Mouse (Mus musculus) MEL (cell line): ENCODE measurements at regions not wholly inside any gene's neighbourhood (a gene's known extent, or its start where the extent isn't known, plus 50 kb on each side); places are given as distances from the start of the nearest gene placed in this dataset.

ENCODE experiments used
- DNase-seq: peaks from one replicate; pipeline ENCODE4 v3.0.0; 2011; ENCODE audit warnings: low read depth, low spot score
- H3K27ac ChIP-seq: 2 replicates; pipeline ENCODE4 v1.5.1; 2012; ENCODE audit warnings: low read depth, mild to moderate bottlenecking, control low read depth, low read length, moderate library complexity; ENCODE audit not compliant: control insufficient read depth
- H3K27me3 ChIP-seq, 2 experiments: fragments of 150-350 bp in 1 of 2; sonication (generic) in 1 of 2; 2 replicates each; pipeline ENCODE4 v1.6.1; 2012; ENCODE audit warnings: low read length in 2 of 2, mild to moderate bottlenecking in 2 of 2, improper control_type of control experiment in 1 of 2, moderate library complexity in 1 of 2; ENCODE audit not compliant: insufficient read depth in 2 of 2, control insufficient read depth in 1 of 2
- H3K36me3 ChIP-seq, 2 experiments: 2 replicates each; pipeline ENCODE4 v1.6.1; 2012 to 2014; ENCODE audit warnings: low read length in 2 of 2, improper control_type of control experiment in 1 of 2, inconsistent platforms in 1 of 2, mild to moderate bottlenecking in 1 of 2; ENCODE audit not compliant: insufficient read depth in 2 of 2, control insufficient read depth in 1 of 2
- H3K4me1 ChIP-seq, 2 experiments: fragments of 150-350 bp in 1 of 2; sonication (generic) in 1 of 2; 2 replicates each; pipeline ENCODE4 v1.6.1; 2012; ENCODE audit warnings: low read length in 2 of 2, improper control_type of control experiment in 1 of 2, mild to moderate bottlenecking in 1 of 2; ENCODE audit not compliant: insufficient read depth in 2 of 2, control insufficient read depth in 1 of 2
- H3K4me3 ChIP-seq, 2 experiments: fragments of 150-350 bp in 1 of 2; sonication (generic) in 1 of 2; 2 replicates each; pipeline ENCODE4 v1.5.1; 2012; ENCODE audit warnings: low read depth in 2 of 2, low read length in 2 of 2, mild to moderate bottlenecking in 2 of 2, moderate library complexity in 2 of 2, control low read depth in 1 of 2, improper control_type of control experiment in 1 of 2; ENCODE audit not compliant: control insufficient read depth in 1 of 2, insufficient read depth in 1 of 2
- H3K79me2 ChIP-seq: 2 replicates; pipeline ENCODE4 v1.6.1; 2012; ENCODE audit warnings: mild to moderate bottlenecking, low read length, moderate library complexity; ENCODE audit not compliant: control insufficient read depth, poor library complexity, insufficient read depth
- H3K9ac ChIP-seq: 2 replicates; pipeline ENCODE4 v1.6.1; 2012; ENCODE audit warnings: low read depth, mild to moderate bottlenecking, control low read depth, low read length, moderate library complexity; ENCODE audit not compliant: control insufficient read depth, poor library complexity, severe bottlenecking
- H3K9me3 ChIP-seq: fragments of 150-350 bp; sonication (generic); replicated peaks from 2 replicates; pipeline ENCODE4 v1.6.1; 2012; ENCODE audit warnings: mild to moderate bottlenecking, low read length, improper control_type of control experiment, moderate library complexity; ENCODE audit not compliant: insufficient read depth
- BHLHE40 ChIP-seq: IDR thresholded peaks from 2 replicates; pipeline ENCODE4 v1.6.1; 2012; ENCODE audit warnings: low read depth, mild to moderate bottlenecking, inconsistent platforms, low read length, improper control_type of control experiment, borderline replicate concordance
- CTCF ChIP-seq, 3 experiments: IDR thresholded peaks in 2 of 3; conservative IDR thresholded peaks in 1 of 3; 2 replicates each; pipeline ENCODE4 v1.5.1; 2011 to 2012; ENCODE audit warnings: low read length in 3 of 3, low read depth in 2 of 3, mild to moderate bottlenecking in 2 of 3, improper control_type of control experiment in 1 of 3, inconsistent platforms in 1 of 3, mixed read lengths in 1 of 3, moderate library complexity in 1 of 3; ENCODE audit not compliant: control insufficient read depth in 1 of 3, insufficient read depth in 1 of 3, poor library complexity in 1 of 3, severe bottlenecking in 1 of 3
- ELF1 ChIP-seq: IDR thresholded peaks from 2 replicates; pipeline ENCODE4 v1.6.1; 2014; ENCODE audit warnings: low read depth, mild to moderate bottlenecking, inconsistent platforms, low read length, improper control_type of control experiment, moderate library complexity
- ETS1 ChIP-seq: IDR thresholded peaks from 2 replicates; pipeline ENCODE4 v1.6.1; 2012; ENCODE audit warnings: low read depth, mild to moderate bottlenecking, inconsistent platforms, low read length, improper control_type of control experiment, moderate library complexity
- GABPA ChIP-seq: IDR thresholded peaks from 2 replicates; pipeline ENCODE4 v1.6.1; 2012; ENCODE audit warnings: low read depth, mild to moderate bottlenecking, inconsistent platforms, low read length, improper control_type of control experiment, moderate library complexity
- GATA1 ChIP-seq: IDR thresholded peaks from 2 replicates; pipeline ENCODE4 v1.6.1; 2011; ENCODE audit warnings: low read depth, low read length, improper control_type of control experiment
- JUND ChIP-seq: IDR thresholded peaks from 2 replicates; pipeline ENCODE4 v1.6.1; 2011; ENCODE audit warnings: low read depth, mild to moderate bottlenecking, improper control_type of control experiment, low read length
- MAFK ChIP-seq: IDR thresholded peaks from 2 replicates; pipeline ENCODE4 v1.6.1; 2011; ENCODE audit warnings: low read depth, mild to moderate bottlenecking, low read length, improper control_type of control experiment, borderline replicate concordance
- MAX ChIP-seq: IDR thresholded peaks from 2 replicates; pipeline ENCODE4 v1.6.1; 2011; ENCODE audit warnings: low read length, improper control_type of control experiment
- MXI1 ChIP-seq: IDR thresholded peaks from 2 replicates; pipeline ENCODE4 v1.6.1; 2011; ENCODE audit warnings: mild to moderate bottlenecking, low read depth, low read length, improper control_type of control experiment
- MYB ChIP-seq: IDR thresholded peaks from 2 replicates; pipeline ENCODE4 v1.6.1; 2011; ENCODE audit warnings: mild to moderate bottlenecking, low read depth, low read length, improper control_type of control experiment
- MYC ChIP-seq: IDR thresholded peaks from 2 replicates; pipeline ENCODE4 v1.6.1; 2011; ENCODE audit warnings: low read depth, mild to moderate bottlenecking, low read length, improper control_type of control experiment, moderate library complexity
- POLR2AphosphoS5 ChIP-seq: IDR thresholded peaks from 2 replicates; pipeline ENCODE4 v1.6.1; 2012; ENCODE audit warnings: low read depth, borderline replicate concordance, mild to moderate bottlenecking, inconsistent platforms, low read length, moderate library complexity, mixed read lengths
- RCOR1 ChIP-seq: IDR thresholded peaks from 2 replicates; pipeline ENCODE4 v1.6.1; 2012; ENCODE audit warnings: low read depth, mild to moderate bottlenecking, inconsistent platforms, low read length, improper control_type of control experiment
- SIN3A ChIP-seq: IDR thresholded peaks from 2 replicates; pipeline ENCODE4 v1.6.1; 2012; ENCODE audit warnings: low read length, improper control_type of control experiment, inconsistent platforms
- TAL1 ChIP-seq: IDR thresholded peaks from 2 replicates; pipeline ENCODE4 v1.6.1; 2012; ENCODE audit warnings: mild to moderate bottlenecking, inconsistent platforms, low read length, moderate library complexity, mixed read lengths
- TBP ChIP-seq: IDR thresholded peaks from 2 replicates; pipeline ENCODE4 v1.8.0; 2011; ENCODE audit warnings: low read depth, low read length, improper control_type of control experiment
- TCF12 ChIP-seq: IDR thresholded peaks from 2 replicates; pipeline ENCODE4 v1.6.1; 2014; ENCODE audit warnings: low read depth, mild to moderate bottlenecking, inconsistent platforms, low read length, improper control_type of control experiment, moderate library complexity
- UBTF ChIP-seq: IDR thresholded peaks from 2 replicates; pipeline ENCODE4 v1.6.1; 2012; ENCODE audit warnings: low read depth, mild to moderate bottlenecking, inconsistent platforms, low read length, improper control_type of control experiment, moderate library complexity, borderline replicate concordance; ENCODE audit not compliant: insufficient read depth
- ZC3H11A ChIP-seq: IDR thresholded peaks from 2 replicates; pipeline ENCODE4 v1.6.1; 2012; ENCODE audit warnings: low read depth, mild to moderate bottlenecking, inconsistent platforms, low read length, improper control_type of control experiment

DNA sequence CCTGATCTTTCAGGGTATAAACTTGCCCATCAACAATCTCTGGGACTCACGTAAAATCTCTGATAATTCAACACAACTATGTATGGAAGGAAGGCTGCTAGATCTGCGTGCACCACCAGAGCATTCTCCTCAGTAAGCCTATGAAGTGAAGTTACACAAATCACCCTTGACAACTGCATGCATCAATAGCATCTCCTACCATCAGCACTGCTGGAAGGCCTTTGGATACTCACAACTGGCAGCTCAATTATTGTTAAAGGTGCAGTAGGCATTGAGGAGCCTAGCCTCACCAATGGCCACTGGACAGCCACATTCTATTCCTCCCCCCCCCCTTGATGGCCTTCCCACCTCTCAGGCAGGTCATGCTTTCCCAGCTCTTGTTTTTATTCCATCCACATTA lies 64.9 kb upstream of the Kctd3 start:
- 0 out of 4 replicates have a peak, but pooled peaks cover 0 to 1% of the 10 kb centered on the region in 2 experiments for H3K27me3 ChIP-seq
- TF ChIP-seq MYB (no peak), ETS1 (no peak), POLR2AphosphoS5 (no peak), TAL1 (no peak), RCOR1 (no peak), ELF1 (no peak), MXI1 (no peak), MYC (no peak), MAX (no peak), BHLHE40 (no peak), JUND (no peak), CTCF (IDR thresholded peaks at IDR 0.05 in 2 of 3, conservative IDR thresholded peaks at IDR 0.05 in 1 of 3; ENCODE audit: control insufficient read depth in 1 of 3, insufficient read depth in 1 of 3, low read depth in 2 of 3, low read length in 3 of 3, poor library complexity in 1 of 3, severe bottlenecking in 1 of 3) (no peak), SIN3A (no peak), ZC3H11A (no peak), GABPA (no peak), TCF12 (no peak), UBTF (no peak), MAFK (no peak)
- TF ChIP-seq, all 39 proteins: peak for 0
- Histone ChIP-seq H3K4me3 (no peak overlapping the region), H3K27ac (no peak overlapping the region), H3K36me3 (no peaks in the 10 kb centered on the region), H3K4me1 (no peaks in the 10 kb centered on the region), H3K9ac (no peak overlapping the region), H3K9me3 (no peaks in the 10 kb centered on the region), H3K79me2 (no peaks in the 10 kb centered on the region)
- no peak for DNase-seq

DNA sequence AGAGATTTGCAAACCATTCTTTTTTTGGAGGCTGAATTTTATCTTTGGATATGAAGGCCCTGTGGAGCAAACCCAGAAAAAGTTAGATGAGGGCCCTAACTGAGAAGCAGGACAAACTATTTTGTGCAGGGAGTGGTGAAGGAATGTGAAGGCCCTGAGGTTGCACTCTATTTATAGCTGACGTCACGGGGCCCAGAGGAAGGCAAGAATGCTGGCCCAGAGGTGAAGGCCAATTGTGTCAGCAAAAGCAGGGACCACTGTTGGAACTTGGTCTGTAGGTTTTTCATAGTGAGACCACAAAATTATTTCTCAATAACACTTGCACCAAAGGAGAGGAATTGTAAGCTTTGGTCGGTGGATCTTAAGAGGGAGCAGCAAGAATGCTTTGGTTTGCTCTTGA lies 60.6 kb upstream of the Kctd3 start:
- Histone ChIP-seq H3K79me2 (no peaks in the 10 kb centered on the region), H3K9ac (no peak overlapping the region), H3K27me3 (no peaks in the 10 kb centered on the region), H3K9me3 (no peaks in the 10 kb centered on the region), H3K4me3 (no peak overlapping the region), H3K36me3 (no peaks in the 10 kb centered on the region), H3K27ac (no peak overlapping the region), H3K4me1 (no peaks in the 10 kb centered on the region)
- TF ChIP-seq MYB (no peak), GATA1 (no peak), TBP (no peak)
- DNase-seq = no peak
